Mouse (Mus musculus): ENCODE data around the gene Sec24d. TPM values are rescaled to one million over a fixed set of nuclear protein-coding genes. Genes with fewer than 3 reads are reported as not detected.

Gene Sec24d
- total RNA-seq, 1 experiment: 20.0 TPM

- Histone ChIP-seq H3K4me3 (ENCODE audit: insufficient read depth in 1 of 2, low read depth in 1 of 2, low read length in 2 of 2, poor library complexity in 1 of 2, severe bottlenecking in 1 of 2) (no peak overlapping the region), H3K27ac (ENCODE audit: insufficient read depth, low read depth, low read length, poor library complexity, severe bottlenecking) (no peak overlapping the region), H3K36me3 (ENCODE audit: control insufficient read depth, insufficient read depth, low read length, poor library complexity, severe bottlenecking) (no peaks in the 10 kb centered on the region), H3K4me1 (ENCODE audit: control insufficient read depth in 2 of 2, insufficient read depth in 2 of 2, low read length in 2 of 2, poor library complexity in 1 of 2) (no peaks in the 10 kb centered on the region), H3K9ac (ENCODE audit: insufficient read depth, low read depth, low read length, poor library complexity, severe bottlenecking) (no peak overlapping the region), H3K9me3 (ENCODE audit: control insufficient read depth, insufficient read depth, low read depth, low read length) (no peaks in the 10 kb centered on the region)
- no peak for DNase-seq (ENCODE audit: low read depth, low spot score)
- in situ Hi-C loops (cut with MboI; ENCODE audit: low sequenced_read_pairs in 2 of 2, unreplicated experiment in 2 of 2): no loop called here
- TF ChIP-seq HCFC1 (IDR thresholded peaks at IDR 0.05; ENCODE audit: borderline replicate concordance, insufficient read depth, low read length) (no peak), CHD2 (IDR thresholded peaks at IDR 0.05; ENCODE audit: low read depth, low read length) (no peak), ZC3H11A (IDR thresholded peaks at IDR 0.05; ENCODE audit: borderline replicate concordance, low read depth, low read length) (no peak), MAFK (IDR thresholded peaks at IDR 0.05; ENCODE audit: insufficient read depth, low read depth, low read length) (no peak), ZNF384 (IDR thresholded peaks at IDR 0.05; ENCODE audit: low read depth, low read length) (no peak)
These were observed 130.6 kb downstream of the Sec24d start for GRCm38 (mm10) chr3:123397562-123398481.

- Histone ChIP-seq H3K4me1 (ENCODE audit: control insufficient read depth in 2 of 2, insufficient read depth in 2 of 2, low read length in 2 of 2, poor library complexity in 1 of 2) (no peaks in the 10 kb centered on the region), H3K27ac (ENCODE audit: insufficient read depth, low read depth, low read length, poor library complexity, severe bottlenecking) (no peak overlapping the region), H3K4me3 (ENCODE audit: insufficient read depth in 1 of 2, low read depth in 1 of 2, low read length in 2 of 2, poor library complexity in 1 of 2, severe bottlenecking in 1 of 2) (no peak overlapping the region), H3K9ac (ENCODE audit: insufficient read depth, low read depth, low read length, poor library complexity, severe bottlenecking) (no peak overlapping the region), H3K9me3 (ENCODE audit: control insufficient read depth, insufficient read depth, low read depth, low read length) (no peaks in the 10 kb centered on the region), H3K36me3 (ENCODE audit: control insufficient read depth, insufficient read depth, low read length, poor library complexity, severe bottlenecking) (no peaks in the 10 kb centered on the region)
- TF ChIP-seq MAFK (IDR thresholded peaks at IDR 0.05; ENCODE audit: insufficient read depth, low read depth, low read length): no peak
- TF ChIP-seq HCFC1 (IDR thresholded peaks at IDR 0.05; ENCODE audit: borderline replicate concordance, insufficient read depth, low read length): no peak
- no peak for TF ChIP-seq ZNF384 (IDR thresholded peaks at IDR 0.05; ENCODE audit: low read depth, low read length)
- no peak for TF ChIP-seq ZC3H11A (IDR thresholded peaks at IDR 0.05; ENCODE audit: borderline replicate concordance, low read depth, low read length)
- no peak for TF ChIP-seq CHD2 (IDR thresholded peaks at IDR 0.05; ENCODE audit: low read depth, low read length)
- no peak for DNase-seq (ENCODE audit: low read depth, low spot score)
- in situ Hi-C loops (cut with MboI; ENCODE audit: low sequenced_read_pairs in 2 of 2, unreplicated experiment in 2 of 2): no loop called here
These were observed 137.7 kb downstream of the Sec24d start for GRCm38 (mm10) chr3:123404945-123405344.

GRCm38 (mm10) chr3:123411821-123412578 lies 144.7 kb downstream of the Sec24d start:
- H3K4me3 ChIP-seq (ENCODE audit: insufficient read depth in 1 of 2, low read depth in 1 of 2, low read length in 2 of 2, poor library complexity in 1 of 2, severe bottlenecking in 1 of 2): no peak overlapping the region
- in situ Hi-C loops (cut with MboI; ENCODE audit: low sequenced_read_pairs in 2 of 2, unreplicated experiment in 2 of 2): no loop called here
- H3K9me3 ChIP-seq (ENCODE audit: control insufficient read depth, insufficient read depth, low read depth, low read length): no peaks in the 10 kb centered on the region
- no peaks in the 10 kb centered on the region for H3K4me1 ChIP-seq (ENCODE audit: control insufficient read depth in 2 of 2, insufficient read depth in 2 of 2, low read length in 2 of 2, poor library complexity in 1 of 2)
- no peaks in the 10 kb centered on the region for H3K36me3 ChIP-seq (ENCODE audit: control insufficient read depth, insufficient read depth, low read length, poor library complexity, severe bottlenecking)
- TF ChIP-seq CHD2 (IDR thresholded peaks at IDR 0.05; ENCODE audit: low read depth, low read length) (no peak), ZNF384 (IDR thresholded peaks at IDR 0.05; ENCODE audit: low read depth, low read length) (no peak), HCFC1 (IDR thresholded peaks at IDR 0.05; ENCODE audit: borderline replicate concordance, insufficient read depth, low read length) (no peak), ZC3H11A (IDR thresholded peaks at IDR 0.05; ENCODE audit: borderline replicate concordance, low read depth, low read length) (no peak), MAFK (IDR thresholded peaks at IDR 0.05; ENCODE audit: insufficient read depth, low read depth, low read length) (no peak)
- DNase-seq (ENCODE audit: low read depth, low spot score): no peak
- no peak overlapping the region for H3K27ac ChIP-seq (ENCODE audit: insufficient read depth, low read depth, low read length, poor library complexity, severe bottlenecking)
- H3K9ac ChIP-seq (ENCODE audit: insufficient read depth, low read depth, low read length, poor library complexity, severe bottlenecking): no peak overlapping the region

DNA sequence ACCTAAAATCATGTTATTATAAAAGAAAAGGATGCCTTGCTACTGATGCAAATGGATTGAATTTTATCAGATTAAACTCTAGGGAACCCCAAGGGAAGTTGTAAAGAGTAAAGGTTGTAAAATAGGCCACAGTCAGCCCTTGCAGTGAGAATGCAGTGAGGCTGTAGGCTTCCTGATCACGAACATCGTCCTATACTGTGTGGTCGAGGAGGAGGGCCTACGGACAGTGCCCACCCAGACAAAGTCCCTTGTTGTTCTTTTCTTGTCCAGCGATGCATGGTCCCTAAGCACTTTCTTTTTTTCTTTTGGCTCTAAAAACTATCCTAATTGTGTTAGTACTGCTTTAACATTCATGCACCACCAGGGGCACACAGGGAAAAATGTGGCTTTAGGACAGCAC lies 145.9 kb downstream of the Sec24d start:
- Histone ChIP-seq H3K9me3 (ENCODE audit: control insufficient read depth, insufficient read depth, low read depth, low read length) (no peaks in the 10 kb centered on the region), H3K36me3 (ENCODE audit: control insufficient read depth, insufficient read depth, low read length, poor library complexity, severe bottlenecking) (no peaks in the 10 kb centered on the region), H3K4me3 (ENCODE audit: insufficient read depth in 1 of 2, low read depth in 1 of 2, low read length in 2 of 2, poor library complexity in 1 of 2, severe bottlenecking in 1 of 2) (no peak overlapping the region), H3K27ac (ENCODE audit: insufficient read depth, low read depth, low read length, poor library complexity, severe bottlenecking) (no peak overlapping the region), H3K4me1 (ENCODE audit: control insufficient read depth in 2 of 2, insufficient read depth in 2 of 2, low read length in 2 of 2, poor library complexity in 1 of 2) (no peaks in the 10 kb centered on the region), H3K9ac (ENCODE audit: insufficient read depth, low read depth, low read length, poor library complexity, severe bottlenecking) (no peak overlapping the region)
- no peak for TF ChIP-seq MAFK (IDR thresholded peaks at IDR 0.05; ENCODE audit: insufficient read depth, low read depth, low read length)
- no peak for TF ChIP-seq HCFC1 (IDR thresholded peaks at IDR 0.05; ENCODE audit: borderline replicate concordance, insufficient read depth, low read length)
- TF ChIP-seq ZC3H11A (IDR thresholded peaks at IDR 0.05; ENCODE audit: borderline replicate concordance, low read depth, low read length): no peak
- TF ChIP-seq ZNF384 (IDR thresholded peaks at IDR 0.05; ENCODE audit: low read depth, low read length): no peak
- no peak for TF ChIP-seq CHD2 (IDR thresholded peaks at IDR 0.05; ENCODE audit: low read depth, low read length)
- DNase-seq (ENCODE audit: low read depth, low spot score): no peak
- in situ Hi-C loops (cut with MboI; ENCODE audit: low sequenced_read_pairs in 2 of 2, unreplicated experiment in 2 of 2): no loop called here

Other genes with a start within 250 kb of the Sec24d start
- not detected in 2 replicates for gene Myoz2, start 232.4 kb upstream of the Sec24d start, total RNA-seq (2012; rRNA removed)
- gene Synpo2, start 31.3 kb upstream of the Sec24d start, total RNA-seq (2012; rRNA removed): 0.37 and 1.6 TPM in 2 replicates
- 12.4 and 14.0 TPM in 2 replicates for gene Mettl14, start 118.7 kb downstream of the Sec24d start, total RNA-seq (2012; rRNA removed)
- gene Prss12, start 179.5 kb downstream of the Sec24d start, total RNA-seq (2012; rRNA removed): 0.58 and 1.3 TPM in 2 replicates

All from ES-E14 (cell line).